Mouse (Mus musculus): ENCODE data around the gene Gm21985. TPM values are rescaled to one million over a fixed set of nuclear protein-coding genes. Genes with fewer than 3 reads are reported as not detected.

The Gm21985 gene
- polyA plus RNA-seq, 1 experiment, result not detected

- TF ChIP-seq GATA1 (IDR thresholded peaks at IDR 0.05; ENCODE audit: low read length), result no peak
Observed at GRCm38 (mm10) chr2:112341117-112341516, 75.0 kb downstream of the Gm21985 start.

- no peak for TF ChIP-seq GATA1 (IDR thresholded peaks at IDR 0.05; ENCODE audit: low read length)
Observed at GRCm38 (mm10) chr2:112348246-112348645, 82.1 kb downstream of the Gm21985 start.

GRCm38 (mm10) chr2:112353685-112354455 lies 87.8 kb downstream of the Gm21985 start:
- TF ChIP-seq GATA1 (IDR thresholded peaks at IDR 0.05; ENCODE audit: low read length), result no peak

GRCm38 (mm10) chr2:112359611-112360010 lies 93.5 kb downstream of the Gm21985 start:
- no peak for TF ChIP-seq GATA1 (IDR thresholded peaks at IDR 0.05; ENCODE audit: low read length)

- no peak for TF ChIP-seq GATA1 (IDR thresholded peaks at IDR 0.05; ENCODE audit: low read length)
Observed at GRCm38 (mm10) chr2:112360012-112360780, 94.1 kb downstream of the Gm21985 start.

- no peak for TF ChIP-seq GATA1 (IDR thresholded peaks at IDR 0.05; ENCODE audit: low read length)
Observed at GRCm38 (mm10) chr2:112360781-112361169, 94.7 kb downstream of the Gm21985 start.

GRCm38 (mm10) chr2:112367222-112367621 lies 101.1 kb downstream of the Gm21985 start:
- TF ChIP-seq GATA1 (IDR thresholded peaks at IDR 0.05; ENCODE audit: low read length), result no peak

GRCm38 (mm10) chr2:112367726-112368673 lies 101.9 kb downstream of the Gm21985 start, which contains the start of gene Emc4:
Gene Emc4, minus strand, starts transcription at chr2:112368027.
- TF ChIP-seq GATA1 (IDR thresholded peaks at IDR 0.05; ENCODE audit: low read length), result no peak

GRCm38 (mm10) chr2:112369941-112370340 lies 103.8 kb downstream of the Gm21985 start:
- TF ChIP-seq GATA1 (IDR thresholded peaks at IDR 0.05; ENCODE audit: low read length), result no peak

- TF ChIP-seq GATA1 (IDR thresholded peaks at IDR 0.05; ENCODE audit: low read length), result no peak
Observed at GRCm38 (mm10) chr2:112373141-112373540, 107.0 kb downstream of the Gm21985 start.

GRCm38 (mm10) chr2:112374610-112375009 lies 108.5 kb downstream of the Gm21985 start:
- TF ChIP-seq GATA1 (IDR thresholded peaks at IDR 0.05; ENCODE audit: low read length), result no peak

- TF ChIP-seq GATA1 (IDR thresholded peaks at IDR 0.05; ENCODE audit: low read length), result no peak
Observed at GRCm38 (mm10) chr2:112378973-112379898, 113.1 kb downstream of the Gm21985 start, which contains the start of gene Katnbl1. Gene Katnbl1, plus strand, starts transcription at chr2:112379211.

- no peak for TF ChIP-seq GATA1 (IDR thresholded peaks at IDR 0.05; ENCODE audit: low read length)
Observed at GRCm38 (mm10) chr2:112380131-112380530, 114.0 kb downstream of the Gm21985 start.

GRCm38 (mm10) chr2:112381219-112381618 lies 115.1 kb downstream of the Gm21985 start:
- no peak for TF ChIP-seq GATA1 (IDR thresholded peaks at IDR 0.05; ENCODE audit: low read length)

All from G1E-ER4 (cell line).